Mouse (Mus musculus): Measurements from ENCODE around the gene Actl10. TPM values are rescaled to one million over a fixed set of nuclear protein-coding genes. Genes with fewer than 3 reads are reported as not detected.

The Actl10 gene
- total and polyA plus RNA-seq, 2 experiments from 2014 or later = not detected

- Histone ChIP-seq H3K27ac (ENCODE audit: low read depth) (no peak overlapping the region), H3K27me3 (ENCODE audit: control insufficient read depth, insufficient read depth, low read length) (no peaks in the 10 kb centered on the region), H3K4me2 (ENCODE audit: low read depth, low read length) (no peak overlapping the region), H3K4me3 (ENCODE audit: low read depth, low read length) (no peak overlapping the region), H3K9me3 (replicated peaks; ENCODE audit: control insufficient read depth, low read length) (no peaks in the 10 kb centered on the region), H3K9ac (replicated peaks; ENCODE audit: low read depth, low read length) (no peak overlapping the region), H3K36me3 (replicated peaks; ENCODE audit: control insufficient read depth, insufficient read depth, low read length) (peaks cover 73% of the 10 kb centered on the region), H3K4me1 (ENCODE audit: control insufficient read depth, insufficient read depth) (no peaks in the 10 kb centered on the region)
- TF ChIP-seq CTCF (IDR thresholded peaks at IDR 0.05; ENCODE audit: low read depth) (no peak), EP300 (IDR thresholded peaks at IDR 0.05; ENCODE audit: low read depth) (no peak)
- DNase-seq (ENCODE audit: low spot score) = no peak
- WGBS = 62% methylated on average over 3 of the region's 3 CpGs
- no peak for ATAC-seq (ENCODE audit: insufficient read depth, low read depth)
Measured at GRCm38 (mm10) chr2:154532888-154533287, 18.7 kb upstream of the Actl10 start.

GRCm38 (mm10) chr2:154534704-154535270 lies 16.8 kb upstream of the Actl10 start:
- TF ChIP-seq CTCF (IDR thresholded peaks at IDR 0.05; ENCODE audit: low read depth) (no peak), EP300 (IDR thresholded peaks at IDR 0.05; ENCODE audit: low read depth) (no peak)
- H3K36me3 ChIP-seq (replicated peaks; ENCODE audit: control insufficient read depth, insufficient read depth, low read length) = peaks cover 60% of the 10 kb centered on the region
- H3K4me3 ChIP-seq (ENCODE audit: low read depth, low read length) = no peak overlapping the region
- ATAC-seq (ENCODE audit: insufficient read depth, low read depth) (peak; percentile 51), DNase-seq (ENCODE audit: low spot score) (no peak)
- no peaks in the 10 kb centered on the region for H3K9me3 ChIP-seq (replicated peaks; ENCODE audit: control insufficient read depth, low read length)
- no peaks in the 10 kb centered on the region for H3K4me1 ChIP-seq (ENCODE audit: control insufficient read depth, insufficient read depth)
- H3K27ac ChIP-seq (ENCODE audit: low read depth) = no peak overlapping the region
- WGBS = 50% methylated on average over 12 of the region's 12 CpGs
- no peak overlapping the region for H3K9ac ChIP-seq (replicated peaks; ENCODE audit: low read depth, low read length)
- H3K27me3 ChIP-seq (ENCODE audit: control insufficient read depth, insufficient read depth, low read length) = no peaks in the 10 kb centered on the region
- no peak overlapping the region for H3K4me2 ChIP-seq (ENCODE audit: low read depth, low read length)

- no peak for DNase-seq (ENCODE audit: low spot score)
- no peak for ATAC-seq (ENCODE audit: insufficient read depth, low read depth)
- Histone ChIP-seq H3K36me3 (replicated peaks; ENCODE audit: control insufficient read depth, insufficient read depth, low read length) (peaks cover 34% of the 10 kb centered on the region), H3K27ac (ENCODE audit: low read depth) (no peak overlapping the region), H3K4me1 (ENCODE audit: control insufficient read depth, insufficient read depth) (0 out of 2 replicates have a peak, but pooled peaks cover under 1% of the 10 kb centered on the region), H3K4me2 (ENCODE audit: low read depth, low read length) (no peak overlapping the region), H3K9ac (replicated peaks; ENCODE audit: low read depth, low read length) (no peak overlapping the region), H3K27me3 (ENCODE audit: control insufficient read depth, insufficient read depth, low read length) (no peaks in the 10 kb centered on the region), H3K9me3 (replicated peaks; ENCODE audit: control insufficient read depth, low read length) (no peaks in the 10 kb centered on the region), H3K4me3 (ENCODE audit: low read depth, low read length) (no peak overlapping the region)
- 53% methylated on average over 2 of the region's 2 CpGs for WGBS
- TF ChIP-seq EP300 (IDR thresholded peaks at IDR 0.05; ENCODE audit: low read depth) = no peak
- no peak for TF ChIP-seq CTCF (IDR thresholded peaks at IDR 0.05; ENCODE audit: low read depth)
Measured at GRCm38 (mm10) chr2:154538310-154538709, 13.3 kb upstream of the Actl10 start.

GRCm38 (mm10) chr2:154538710-154539109 lies 12.9 kb upstream of the Actl10 start:
- Histone ChIP-seq H3K27me3 (ENCODE audit: control insufficient read depth, insufficient read depth, low read length) (no peaks in the 10 kb centered on the region), H3K27ac (ENCODE audit: low read depth) (no peak overlapping the region), H3K4me2 (ENCODE audit: low read depth, low read length) (no peak overlapping the region), H3K9ac (replicated peaks; ENCODE audit: low read depth, low read length) (no peak overlapping the region), H3K36me3 (replicated peaks; ENCODE audit: control insufficient read depth, insufficient read depth, low read length) (peaks cover 30% of the 10 kb centered on the region), H3K4me1 (ENCODE audit: control insufficient read depth, insufficient read depth) (0 out of 2 replicates have a peak, but pooled peaks cover 4% of the 10 kb centered on the region), H3K9me3 (replicated peaks; ENCODE audit: control insufficient read depth, low read length) (no peaks in the 10 kb centered on the region), H3K4me3 (ENCODE audit: low read depth, low read length) (no peak overlapping the region)
- TF ChIP-seq CTCF (IDR thresholded peaks at IDR 0.05; ENCODE audit: low read depth) = no peak
- no peak for TF ChIP-seq EP300 (IDR thresholded peaks at IDR 0.05; ENCODE audit: low read depth)
- DNase-seq (ENCODE audit: low spot score) (no peak), ATAC-seq (ENCODE audit: insufficient read depth, low read depth) (no peak)
- WGBS = 18% methylated on average over 3 of the region's 3 CpGs

GRCm38 (mm10) chr2:154539720-154540119 lies 11.9 kb upstream of the Actl10 start:
- Histone ChIP-seq H3K9me3 (replicated peaks; ENCODE audit: control insufficient read depth, low read length) (no peaks in the 10 kb centered on the region), H3K27me3 (ENCODE audit: control insufficient read depth, insufficient read depth, low read length) (no peaks in the 10 kb centered on the region), H3K4me1 (ENCODE audit: control insufficient read depth, insufficient read depth) (0 out of 2 replicates have a peak, but pooled peaks cover 5% of the 10 kb centered on the region), H3K4me3 (ENCODE audit: low read depth, low read length) (no peak overlapping the region), H3K4me2 (ENCODE audit: low read depth, low read length) (no peak overlapping the region), H3K27ac (ENCODE audit: low read depth) (no peak overlapping the region), H3K36me3 (replicated peaks; ENCODE audit: control insufficient read depth, insufficient read depth, low read length) (peaks cover 23% of the 10 kb centered on the region), H3K9ac (replicated peaks; ENCODE audit: low read depth, low read length) (no peak overlapping the region)
- WGBS = 78% methylated on average over 3 of the region's 3 CpGs
- no peak for ATAC-seq (ENCODE audit: insufficient read depth, low read depth)
- TF ChIP-seq EP300 (IDR thresholded peaks at IDR 0.05; ENCODE audit: low read depth) (no peak), CTCF (IDR thresholded peaks at IDR 0.05; ENCODE audit: low read depth) (peak; percentile 67)
- DNase-seq (ENCODE audit: low spot score) = peak; percentile 52

GRCm38 (mm10) chr2:154541630-154542029 lies 9.9 kb upstream of the Actl10 start:
- Histone ChIP-seq H3K4me2 (ENCODE audit: low read depth, low read length) (no peak overlapping the region), H3K9me3 (replicated peaks; ENCODE audit: control insufficient read depth, low read length) (no peaks in the 10 kb centered on the region), H3K9ac (replicated peaks; ENCODE audit: low read depth, low read length) (no peak overlapping the region), H3K4me1 (ENCODE audit: control insufficient read depth, insufficient read depth) (0 out of 2 replicates have a peak, but pooled peaks cover 5% of the 10 kb centered on the region), H3K27ac (ENCODE audit: low read depth) (no peak overlapping the region), H3K27me3 (ENCODE audit: control insufficient read depth, insufficient read depth, low read length) (no peaks in the 10 kb centered on the region), H3K4me3 (ENCODE audit: low read depth, low read length) (no peak overlapping the region), H3K36me3 (replicated peaks; ENCODE audit: control insufficient read depth, insufficient read depth, low read length) (peaks cover 5% of the 10 kb centered on the region; the same call in 1 of the 2 replicates)
- ATAC-seq (ENCODE audit: insufficient read depth, low read depth) = no peak
- 78% methylated on average over 2 of the region's 2 CpGs for WGBS
- no peak for TF ChIP-seq EP300 (IDR thresholded peaks at IDR 0.05; ENCODE audit: low read depth)
- TF ChIP-seq CTCF (IDR thresholded peaks at IDR 0.05; ENCODE audit: low read depth) = no peak
- DNase-seq (ENCODE audit: low spot score) = no peak
